Comparison of ENCODE assay signal across 8 mouse cellular contexts in the genomic region with DNA sequence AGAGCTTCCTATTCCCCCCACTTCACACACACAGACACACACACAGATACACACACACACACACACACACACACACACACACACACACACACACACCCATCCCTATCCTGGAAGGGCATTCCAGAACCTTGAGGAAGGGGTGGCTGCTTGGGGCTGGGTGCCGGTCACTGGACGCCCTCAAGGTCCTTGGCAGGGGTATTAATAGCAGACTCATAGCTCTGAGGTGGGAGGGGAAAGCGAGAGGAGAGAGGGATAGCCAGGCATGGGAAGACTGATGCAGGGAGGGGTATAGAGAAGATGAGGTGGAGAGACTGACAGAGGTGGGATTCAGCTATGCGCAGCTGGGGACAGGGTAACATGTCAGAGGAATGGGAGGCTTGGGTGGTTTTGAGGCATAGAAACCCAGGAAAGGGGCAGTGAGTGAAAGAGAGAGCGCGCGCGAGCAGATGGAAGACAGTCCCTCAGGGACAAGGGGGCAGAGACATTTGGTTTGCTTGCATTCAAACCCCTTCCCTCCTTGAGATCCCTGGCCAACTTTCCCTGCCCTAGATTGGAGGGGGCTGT. TPM values are rescaled to one million over a fixed set of nuclear protein-coding genes. Genes with fewer than 3 reads are reported as not detected.
A peak's percentile ranks its signal among the peaks of the same experiment; 100 is the strongest.
DNase-seq lines count a peak whose midpoint lies in the region; ATAC-seq lines count a peak whose summit lies in the region.

No protein-coding gene starts in this region.

- no peak overlapping the region for H3K9ac ChIP-seq in kidney, embryonic 15.5 days
- 0 out of 2 replicates have a peak overlapping the region, but pooled peaks have one; percentile 9 for H3K9ac ChIP-seq in embryonic facial prominence, embryonic 15.5 days
- peak overlapping the region; percentile 77 for H3K9ac ChIP-seq in hindbrain, embryonic 14.5 days
- 0 out of 2 replicates have a peak overlapping the region, but pooled peaks have one; percentile 29 for H3K9ac ChIP-seq in neural tube, embryonic 11.5 days (ENCODE audit: low read length)

- peaks cover 53% of the 10 kb centered on the region for H3K27me3 ChIP-seq in kidney, embryonic 15.5 days
- peaks cover 28% of the 10 kb centered on the region for H3K27me3 ChIP-seq in embryonic facial prominence, embryonic 15.5 days
- peaks cover 10% of the 10 kb centered on the region; the same call in 1 of the 2 replicates for H3K27me3 ChIP-seq in hindbrain, embryonic 14.5 days (ENCODE audit: control insufficient read depth, insufficient read depth, low read length)
- peaks cover 37% of the 10 kb centered on the region for H3K27me3 ChIP-seq in neural tube, embryonic 11.5 days (ENCODE audit: control insufficient read depth, insufficient read depth, low read length)

- DNase-seq in kidney, adult 9 months, result no peak
- no peak for DNase-seq in hindbrain, embryonic 14.5 days (ENCODE audit: low spot score)
- no peak for DNase-seq in neural tube, embryonic 11.5 days (ENCODE audit: low spot score)
- DNase-seq in MN1 (ENCODE audit: low spot score), result no peak
- no peak for DNase-seq in right cerebral cortex, postnatal 14 days
- no peak for DNase-seq in lung, postnatal 10 days

- 11% methylated on average over 8 of the region's 8 CpGs for WGBS in kidney, embryonic 15.5 days
- WGBS in embryonic facial prominence, embryonic 15.5 days, result 12% methylated on average over 8 of the region's 8 CpGs
- 16% methylated on average over 8 of the region's 8 CpGs for WGBS in hindbrain, embryonic 14.5 days
- 5% methylated on average over 8 of the region's 8 CpGs for WGBS in neural tube, embryonic 11.5 days

- peaks cover 56% of the 10 kb centered on the region for H3K4me1 ChIP-seq in kidney, embryonic 15.5 days
- H3K4me1 ChIP-seq in embryonic facial prominence, embryonic 15.5 days, result peaks cover 54% of the 10 kb centered on the region
- peaks cover 42% of the 10 kb centered on the region for H3K4me1 ChIP-seq in hindbrain, embryonic 14.5 days (replicated peaks; ENCODE audit: control insufficient read depth, insufficient read depth, low read length)
- peaks cover 25% of the 10 kb centered on the region for H3K4me1 ChIP-seq in neural tube, embryonic 11.5 days (ENCODE audit: control insufficient read depth, insufficient read depth, low read length)

- peaks cover 5% of the 10 kb centered on the region; the same call in 1 of the 2 replicates for H3K36me3 ChIP-seq in kidney, embryonic 15.5 days
- H3K36me3 ChIP-seq in embryonic facial prominence, embryonic 15.5 days, result peaks cover 4% of the 10 kb centered on the region; the same call in 1 of the 2 replicates
- H3K36me3 ChIP-seq in hindbrain, embryonic 14.5 days (replicated peaks; ENCODE audit: control insufficient read depth, insufficient read depth), result 0 out of 2 replicates have a peak, but pooled peaks cover 2% of the 10 kb centered on the region
- H3K36me3 ChIP-seq in neural tube, embryonic 11.5 days (ENCODE audit: control insufficient read depth, insufficient read depth, low read length), result no peaks in the 10 kb centered on the region

- peak overlapping the region; percentile 52 for H3K4me2 ChIP-seq in kidney, embryonic 15.5 days
- H3K4me2 ChIP-seq in embryonic facial prominence, embryonic 15.5 days (replicated peaks), result peak overlapping the region; percentile 63
- H3K4me2 ChIP-seq in hindbrain, embryonic 14.5 days (replicated peaks), result peak overlapping the region; percentile 78
- peak overlapping the region; percentile 51 for H3K4me2 ChIP-seq in neural tube, embryonic 11.5 days (ENCODE audit: low read depth)

- H3K9me3 ChIP-seq in kidney, embryonic 15.5 days (replicated peaks), result no peaks in the 10 kb centered on the region
- no peaks in the 10 kb centered on the region for H3K9me3 ChIP-seq in embryonic facial prominence, embryonic 15.5 days (replicated peaks)
- H3K9me3 ChIP-seq in hindbrain, embryonic 14.5 days (ENCODE audit: control insufficient read depth, low read length), result no peaks in the 10 kb centered on the region
- H3K9me3 ChIP-seq in neural tube, embryonic 11.5 days (ENCODE audit: control insufficient read depth, low read length), result no peaks in the 10 kb centered on the region

- H3K4me3 ChIP-seq in kidney, embryonic 15.5 days (replicated peaks), result peak overlapping the region; percentile 25
- H3K4me3 ChIP-seq in embryonic facial prominence, embryonic 15.5 days (replicated peaks), result peak overlapping the region; percentile 36
- H3K4me3 ChIP-seq in hindbrain, embryonic 14.5 days (replicated peaks; ENCODE audit: low read length), result peak overlapping the region; percentile 43
- no peak overlapping the region for H3K4me3 ChIP-seq in neural tube, embryonic 11.5 days (ENCODE audit: low read depth, low read length)

- H3K27ac ChIP-seq in kidney, embryonic 15.5 days, result no peak overlapping the region
- no peak overlapping the region for H3K27ac ChIP-seq in embryonic facial prominence, embryonic 15.5 days (replicated peaks)
- H3K27ac ChIP-seq in hindbrain, embryonic 14.5 days, result peak overlapping the region; percentile 52; the same call in 1 of the 2 replicates
- no peak overlapping the region for H3K27ac ChIP-seq in neural tube, embryonic 11.5 days (ENCODE audit: low read depth, low read length)

- ATAC-seq in kidney, embryonic 15.5 days (replicated peaks; ENCODE audit: low FRiP score), result no peak
- no peak for ATAC-seq in embryonic facial prominence, embryonic 15.5 days (ENCODE audit: insufficient number of reproducible peaks, low FRiP score, low TSS enrichment, low read depth)
- ATAC-seq in hindbrain, embryonic 14.5 days (ENCODE audit: low FRiP score), result no peak
- ATAC-seq in neural tube, embryonic 11.5 days (ENCODE audit: insufficient read depth, low FRiP score, low TSS enrichment), result no peak

RNA-seq across cellular contexts. Expression of a gene that starts 3.4 kb away (rescaled TPM):
- 83.8 and 89.1 TPM in 2 replicates for polyA plus RNA-seq in kidney, embryonic 15.5 days (2015; fragmentation: Nextera tagmentation; extraction: Ambion mirVana)
- polyA plus RNA-seq in embryonic facial prominence, embryonic 15.5 days (2015; fragmentation: Nextera tagmentation; extraction: Ambion mirVana), result 83.7 and 98.4 TPM in 2 replicates
- 90.3 and 96.6 TPM in 2 replicates for polyA plus RNA-seq in hindbrain, embryonic 14.5 days (2014; fragmentation: Nextera tagmentation; extraction: Ambion mirVana)
- 75.4 and 86.4 TPM in 2 replicates for polyA plus RNA-seq in neural tube, embryonic 11.5 days (2014; fragmentation: Nextera tagmentation; extraction: Ambion mirVana)

RNA-seq across cellular contexts. Expression of a gene that starts 9.0 kb away (rescaled TPM):
- 0.42 and 0.47 TPM in 2 replicates for polyA plus RNA-seq in kidney, embryonic 15.5 days (2015; fragmentation: Nextera tagmentation; extraction: Ambion mirVana)
- polyA plus RNA-seq in embryonic facial prominence, embryonic 15.5 days (2015; fragmentation: Nextera tagmentation; extraction: Ambion mirVana), result 0.67 and 0.79 TPM in 2 replicates
- 4.3 and 4.4 TPM in 2 replicates for polyA plus RNA-seq in hindbrain, embryonic 14.5 days (2014; fragmentation: Nextera tagmentation; extraction: Ambion mirVana)
- polyA plus RNA-seq in neural tube, embryonic 11.5 days (2014; fragmentation: Nextera tagmentation; extraction: Ambion mirVana), result 0.37 and 0.73 TPM in 2 replicates

RNA-seq across cellular contexts. Expression of a gene that starts 27.3 kb away (rescaled TPM):
- polyA plus RNA-seq in kidney, embryonic 15.5 days (2015; fragmentation: Nextera tagmentation; extraction: Ambion mirVana), result 0.93 and 1.1 TPM in 2 replicates
- polyA plus RNA-seq in embryonic facial prominence, embryonic 15.5 days (2015; fragmentation: Nextera tagmentation; extraction: Ambion mirVana), result 0.40 and 0.77 TPM in 2 replicates
- 0.39 and 0.40 TPM in 2 replicates for polyA plus RNA-seq in hindbrain, embryonic 14.5 days (2014; fragmentation: Nextera tagmentation; extraction: Ambion mirVana)
- polyA plus RNA-seq in neural tube, embryonic 11.5 days (2014; fragmentation: Nextera tagmentation; extraction: Ambion mirVana), result 0.59 and 0.82 TPM in 2 replicates

RNA-seq across cellular contexts. Expression of a gene that starts 27.6 kb away (rescaled TPM):
- 6.2 and 6.5 TPM in 2 replicates for polyA plus RNA-seq in kidney, embryonic 15.5 days (2015; fragmentation: Nextera tagmentation; extraction: Ambion mirVana)
- 4.9 and 5.0 TPM in 2 replicates for polyA plus RNA-seq in embryonic facial prominence, embryonic 15.5 days (2015; fragmentation: Nextera tagmentation; extraction: Ambion mirVana)
- 4.3 and 5.6 TPM in 2 replicates for polyA plus RNA-seq in hindbrain, embryonic 14.5 days (2014; fragmentation: Nextera tagmentation; extraction: Ambion mirVana)
- 2.8 and 3.9 TPM in 2 replicates for polyA plus RNA-seq in neural tube, embryonic 11.5 days (2014; fragmentation: Nextera tagmentation; extraction: Ambion mirVana)

RNA-seq across cellular contexts. Expression of a gene that starts 38.4 kb away (rescaled TPM):
- 82.5 and 86.3 TPM in 2 replicates for polyA plus RNA-seq in kidney, embryonic 15.5 days (2015; fragmentation: Nextera tagmentation; extraction: Ambion mirVana)
- polyA plus RNA-seq in embryonic facial prominence, embryonic 15.5 days (2015; fragmentation: Nextera tagmentation; extraction: Ambion mirVana), result 57.3 and 58.0 TPM in 2 replicates
- 37.6 and 42.6 TPM in 2 replicates for polyA plus RNA-seq in hindbrain, embryonic 14.5 days (2014; fragmentation: Nextera tagmentation; extraction: Ambion mirVana)
- 69.8 and 76.5 TPM in 2 replicates for polyA plus RNA-seq in neural tube, embryonic 11.5 days (2014; fragmentation: Nextera tagmentation; extraction: Ambion mirVana)
